ENCODE assay signal across 8 mouse cellular contexts in genomic region chr4:126325281-126325861, GRCm38 (mm10). TPM values are rescaled to one million over a fixed set of nuclear protein-coding genes. Genes with fewer than 3 reads are reported as not detected.
DNase-seq lines count a peak whose midpoint lies in the region; ATAC-seq lines count a peak whose summit lies in the region.

Gene Tekt2 (minus strand): TSS chr4:126325688.

- no peak for DNase-seq in heart, postnatal 25 days (ENCODE audit: low spot score)
- peak; percentile 49 for DNase-seq in ZHBTc4 (ENCODE audit: low read depth, low spot score)
- DNase-seq in lung, postnatal 36 days, result peak; percentile 32
- DNase-seq in frontal cortex, postnatal 36 days (ENCODE audit: low spot score in 2 of 2), result no peak
- DNase-seq in layer of hippocampus, adult 18-20 months (ENCODE audit: low spot score in 2 of 2), result no peak
- DNase-seq in spleen, postnatal 36 days (ENCODE audit: low spot score in 2 of 2), result no peak

- no peak within 1 kb of the TSS for H3K27ac ChIP-seq in heart, embryonic 12.5 days (ENCODE audit: poor library complexity, severe bottlenecking)
- H3K27ac ChIP-seq in hindbrain, embryonic 12.5 days, result no peak within 1 kb of the TSS

- peak within 1 kb of the TSS; percentile 23 for H3K4me3 ChIP-seq in heart, embryonic 12.5 days
- H3K4me3 ChIP-seq in hindbrain, embryonic 12.5 days, result no peak within 1 kb of the TSS

- intact Hi-C loops in heart, postnatal 25 days (cut with DNase I), result no loop called here

- 0 out of 2 replicates have a peak within 1 kb of the TSS, but pooled peaks have one; percentile 14 for H3K9ac ChIP-seq in heart, embryonic 12.5 days
- no peak within 1 kb of the TSS for H3K9ac ChIP-seq in hindbrain, embryonic 12.5 days

- no peaks in the 10 kb centered on the region for H3K36me3 ChIP-seq in heart, embryonic 12.5 days
- H3K36me3 ChIP-seq in hindbrain, embryonic 12.5 days, result no peaks in the 10 kb centered on the region

- peaks cover 42% of the 10 kb centered on the region for H3K27me3 ChIP-seq in heart, embryonic 12.5 days (replicated peaks)
- peaks cover 33% of the 10 kb centered on the region for H3K27me3 ChIP-seq in hindbrain, embryonic 12.5 days

- peak within 1 kb of the TSS; percentile 53 for H3K4me2 ChIP-seq in heart, embryonic 12.5 days
- H3K4me2 ChIP-seq in hindbrain, embryonic 12.5 days (replicated peaks), result peak within 1 kb of the TSS; percentile 31

- 13% methylated on average over 22 of the region's 23 CpGs for WGBS in heart, embryonic 12.5 days
- 10% methylated on average over 23 of the region's 23 CpGs for WGBS in hindbrain, embryonic 12.5 days

- H3K4me1 ChIP-seq in heart, embryonic 12.5 days (replicated peaks), result peaks cover 21% of the 10 kb centered on the region
- peaks cover 13% of the 10 kb centered on the region for H3K4me1 ChIP-seq in hindbrain, embryonic 12.5 days

- no peaks in the 10 kb centered on the region for H3K9me3 ChIP-seq in heart, embryonic 12.5 days (replicated peaks)
- no peaks in the 10 kb centered on the region for H3K9me3 ChIP-seq in hindbrain, embryonic 12.5 days (replicated peaks)

- no peak for ATAC-seq in heart, embryonic 12.5 days (ENCODE audit: insufficient number of reproducible peaks, low FRiP score)
- ATAC-seq in hindbrain, embryonic 12.5 days (ENCODE audit: low FRiP score), result no peak

RNA-seq across cellular contexts. Expression of gene Tekt2, which starts in this region (rescaled TPM):
- polyA plus RNA-seq in heart, embryonic 12.5 days (2016; fragmentation: Nextera tagmentation; extraction: Ambion mirVana), result 1.4 and 1.5 TPM in 2 replicates
- total RNA-seq in heart, postnatal 25 days (2021), result under 1 TPM; 0.28 to 0.44 TPM
- polyA plus RNA-seq in hindbrain, embryonic 12.5 days (2016; fragmentation: Nextera tagmentation; extraction: Ambion mirVana), result 6.3 and 6.7 TPM in 2 replicates
- under 1 TPM; 0.94 to 0.99 TPM for total RNA-seq in layer of hippocampus, adult 18-20 months (2021)

Comparison
In these comparisons a context has a peak if more than half of its experiments do, and no peak if none do; other contexts are left out.
1. DNase-seq: peak in ZHBTc4 (single experiment) and lung, postnatal 36 days (single experiment); none in heart, postnatal 25 days (single experiment), frontal cortex, postnatal 36 days (0 of 2), layer of hippocampus, adult 18-20 months (0 of 2) and spleen, postnatal 36 days (0 of 2).